Mouse (Mus musculus) brain, embryonic 14.5 days (tissue): ENCODE results near the gene Vmn1r149. TPM values are rescaled to one million over a fixed set of nuclear protein-coding genes. Genes with fewer than 3 reads are reported as not detected.
"Not testable (repeated sequence)": the region's sequence is repeated elsewhere in the genome, so short reads cannot be mapped to it uniquely, and the experiment has no call there.

ENCODE experiments used
- DNase-seq: peaks from one replicate; pipeline ENCODE4 v3.0.0-alpha.2; 2011; ENCODE audit warnings: low read depth
- polyA plus RNA-seq: library from polyadenylated mRNA; depleted of rRNA; stranded (reverse); fragments of >200 nt; gene quantifications from 2 replicates; pipeline ENCODE4 v1.2.3, GENCODE M21; 2012; rRNA removed

Vmn1r149 gene
- polyA plus RNA-seq: not detected in 2 replicates

GRCm38 (mm10) chr7:22438129-22438528 lies at the start of gene Vmn1r149:
TSS of gene Vmn1r149 (minus strand) at chr7:22438229.
- not testable (repeated sequence) for DNase-seq

GRCm38 (mm10) chr7:22463975-22464374 lies 25.9 kb upstream of the Vmn1r149 start, which contains the start of gene Gm10665:
TSS of gene Gm10665 (minus strand) at chr7:22464075.
- DNase-seq: not testable (repeated sequence)

GRCm38 (mm10) chr7:22413283-22413682 lies 24.7 kb downstream of the Vmn1r149 start, which contains the start of gene Vmn1r148:
TSS of gene Vmn1r148 (plus strand) at chr7:22413583.
- not testable (repeated sequence) for DNase-seq

Other genes with a start within 250 kb of the Vmn1r149 start
- not detected in 2 replicates for gene Vmn1r143, start 248.9 kb downstream of the Vmn1r149 start, polyA plus RNA-seq
- not detected in 2 replicates for gene Gm8653, start 237.0 kb downstream of the Vmn1r149 start, polyA plus RNA-seq
- not detected in 2 replicates for gene Gm8453, start 208.7 kb downstream of the Vmn1r149 start, polyA plus RNA-seq
- gene Gm4187, start 108.5 kb downstream of the Vmn1r149 start, polyA plus RNA-seq: not detected in 2 replicates
- not detected in 2 replicates for gene Gm8660, start 67.2 kb downstream of the Vmn1r149 start, polyA plus RNA-seq
- not detected in 2 replicates for gene Vmn1r148, start 24.6 kb downstream of the Vmn1r149 start, polyA plus RNA-seq
- gene Gm10665, start 25.8 kb upstream of the Vmn1r149 start, polyA plus RNA-seq: not detected in 2 replicates
- not detected in 2 replicates for gene Vmn1r151, start 61.4 kb upstream of the Vmn1r149 start, polyA plus RNA-seq
- not detected in 2 replicates for gene Vmn1r152, start 84.7 kb upstream of the Vmn1r149 start, polyA plus RNA-seq
- not detected in 2 replicates for gene Gm8677, start 96.7 kb upstream of the Vmn1r149 start, polyA plus RNA-seq
- not detected in 2 replicates for gene Gm4201, start 127.1 kb upstream of the Vmn1r149 start, polyA plus RNA-seq
- not detected in 2 replicates for gene Gm4565, start 149.9 kb upstream of the Vmn1r149 start, polyA plus RNA-seq
- gene Vmn1r155, start 219.8 kb upstream of the Vmn1r149 start, polyA plus RNA-seq: not detected in 2 replicates